Mouse (Mus musculus) T-helper 1 cell (primary cell): Measurements from ENCODE around the gene Olfr1461.

Experiments
- in situ Hi-C: fragments of 300-600 bp; cut with MboI, MseI; formaldehyde crosslinking; loops from one replicate; pipeline ENCODE4 v1.15.1; 2025; ENCODE audit warnings: high pct_unique_total_duplicates

Gene Olfr1461

DNA sequence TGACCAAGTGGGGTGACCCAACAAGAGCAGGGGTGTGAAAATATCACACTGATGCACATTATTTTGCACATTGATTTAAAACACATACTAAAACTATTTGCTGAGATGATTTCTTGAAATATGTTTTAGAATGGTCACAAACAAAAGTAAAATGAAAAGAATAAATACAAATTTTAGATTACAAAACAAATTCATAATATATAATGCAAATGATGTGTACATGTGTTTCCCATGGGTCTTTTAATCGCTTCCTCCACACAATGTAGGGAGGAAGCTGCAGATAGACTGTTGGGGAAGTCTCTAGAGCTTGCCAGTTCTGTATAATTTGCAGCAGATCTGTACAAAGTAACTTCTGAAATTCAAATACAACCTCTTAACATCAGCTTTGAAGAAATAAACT, at the start of gene Olfr1461:
Gene Olfr1461, plus strand, starts transcription at position 301 of the 400 bp plus-strand sequence.
- in situ Hi-C loops, result no loop called here

DNA sequence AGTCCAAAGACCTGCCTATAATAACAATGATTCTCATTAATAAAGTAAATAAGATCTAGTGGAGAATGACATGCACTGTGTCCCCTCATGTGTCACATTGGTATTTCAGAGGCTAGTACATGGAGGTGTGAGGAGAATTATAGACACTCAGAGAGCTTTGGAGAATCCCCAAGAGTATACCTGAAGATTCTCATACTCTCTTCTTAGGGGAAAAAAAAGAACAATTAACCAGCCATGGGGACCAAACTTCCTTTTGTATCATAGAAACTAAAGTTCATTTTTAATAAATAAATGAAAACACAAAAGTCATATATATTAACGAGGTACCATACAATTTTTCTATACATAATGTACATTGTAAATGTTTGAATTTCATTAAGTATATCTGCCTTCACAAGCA, 13.4 kb upstream of the Olfr1461 start, which contains the start of gene Olfr1459:
Gene Olfr1459, minus strand, starts transcription at position 101 of the 400 bp plus-strand sequence.
- in situ Hi-C loops, result no loop called here

- in situ Hi-C loops, result no loop called here
These were observed 22.6 kb downstream of the Olfr1461 start, which contains the start of gene Olfr1462 for GRCm38 (mm10) chr19:13185434-13185833. Gene Olfr1462 (plus strand): TSS chr19:13185734.
